Mouse (Mus musculus): ENCODE results near the gene Ephb1.

DNA sequence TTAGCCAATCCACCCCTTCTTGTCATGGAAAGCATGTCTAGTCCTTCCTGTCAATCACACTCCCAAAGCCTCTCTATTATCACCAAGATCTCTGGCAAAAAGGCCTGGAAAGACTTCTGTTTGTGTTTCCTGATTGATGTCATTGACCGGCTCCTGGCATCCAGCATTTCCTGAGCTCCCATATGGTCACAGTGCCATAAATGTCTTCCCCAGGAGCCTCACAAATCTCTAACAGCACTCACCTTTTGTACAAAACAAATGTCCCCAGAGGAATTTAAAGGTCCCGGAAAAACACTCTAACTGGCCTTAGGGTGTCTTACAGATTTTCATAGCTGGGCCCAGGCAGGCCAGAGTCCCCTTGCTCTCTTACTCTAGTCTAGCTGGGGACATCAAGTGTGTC, 112.9 kb downstream of the Ephb1 start:
- TF ChIP-seq GATA1 (IDR thresholded peaks at IDR 0.05; ENCODE audit: borderline replicate concordance, low read length) (no peak), FLI1 (IDR thresholded peaks at IDR 0.05; ENCODE audit: low read length) (no peak)

All from megakaryocyte, embryonic 14.5 days (primary cell).